Mouse (Mus musculus): ENCODE measurements around the gene Sec14l2. TPM values are rescaled to one million over a fixed set of nuclear protein-coding genes. Genes with fewer than 3 reads are reported as not detected.
"Not testable (repeated sequence)": the region's sequence is repeated elsewhere in the genome, so short reads cannot be mapped to it uniquely, and the experiment has no call there.

Gene Sec14l2
- polyA plus RNA-seq, 1 experiment = 20.3 TPM

GRCm38 (mm10) chr11:4122226-4122625 lies 989 bp downstream of the Sec14l2 start:
- 83% methylated on average over 5 of the region's 5 CpGs for WGBS
- H3K27ac ChIP-seq (ENCODE audit: control insufficient read depth, insufficient read depth, low read depth, low read length, poor library complexity) = no peak overlapping the region
- peaks cover 2% of the 10 kb centered on the region for H3K4me1 ChIP-seq (ENCODE audit: control insufficient read depth, insufficient read depth, low read length)
- TF ChIP-seq POLR2A (IDR thresholded peaks at IDR 0.05; ENCODE audit: borderline replicate concordance, control insufficient read depth, low read depth, low read length) = no peak
- TF ChIP-seq CTCF (IDR thresholded peaks at IDR 0.05; ENCODE audit: control insufficient read depth, insufficient read depth, low read length) = no peak
- H3K4me3 ChIP-seq (replicated peaks; ENCODE audit: control insufficient read depth, low read depth, low read length) = no peak overlapping the region

- WGBS = 89% methylated on average over 3 of the region's 3 CpGs
- Histone ChIP-seq H3K4me1 (ENCODE audit: control insufficient read depth, insufficient read depth, low read length) (peaks cover 4% of the 10 kb centered on the region), H3K4me3 (replicated peaks; ENCODE audit: control insufficient read depth, low read depth, low read length) (no peak overlapping the region), H3K27ac (ENCODE audit: control insufficient read depth, insufficient read depth, low read depth, low read length, poor library complexity) (no peak overlapping the region)
- no peak for TF ChIP-seq CTCF (IDR thresholded peaks at IDR 0.05; ENCODE audit: control insufficient read depth, insufficient read depth, low read length)
- TF ChIP-seq POLR2A (IDR thresholded peaks at IDR 0.05; ENCODE audit: borderline replicate concordance, control insufficient read depth, low read depth, low read length) = no peak
Measured at GRCm38 (mm10) chr11:4121691-4122090, 1.5 kb downstream of the Sec14l2 start.

GRCm38 (mm10) chr11:4119635-4120034 lies 3.6 kb downstream of the Sec14l2 start:
- WGBS = 13% methylated on average over 5 of the region's 5 CpGs
- no peak for TF ChIP-seq CTCF (IDR thresholded peaks at IDR 0.05; ENCODE audit: control insufficient read depth, insufficient read depth, low read length)
- no peak for TF ChIP-seq POLR2A (IDR thresholded peaks at IDR 0.05; ENCODE audit: borderline replicate concordance, control insufficient read depth, low read depth, low read length)
- H3K27ac ChIP-seq (ENCODE audit: control insufficient read depth, insufficient read depth, low read depth, low read length, poor library complexity) = no peak overlapping the region
- peaks cover 4% of the 10 kb centered on the region for H3K4me1 ChIP-seq (ENCODE audit: control insufficient read depth, insufficient read depth, low read length)
- no peak overlapping the region for H3K4me3 ChIP-seq (replicated peaks; ENCODE audit: control insufficient read depth, low read depth, low read length)

- TF ChIP-seq POLR2A (IDR thresholded peaks at IDR 0.05; ENCODE audit: borderline replicate concordance, control insufficient read depth, low read depth, low read length) = peak; percentile 67; the same call in 1 of the 2 replicates
- no peak for TF ChIP-seq CTCF (IDR thresholded peaks at IDR 0.05; ENCODE audit: control insufficient read depth, insufficient read depth, low read length)
- Histone ChIP-seq H3K4me1 (ENCODE audit: control insufficient read depth, insufficient read depth, low read length) (peaks cover 1% of the 10 kb centered on the region; the same call in 1 of the 2 replicates), H3K4me3 (replicated peaks; ENCODE audit: control insufficient read depth, low read depth, low read length) (peak overlapping the region; percentile 72), H3K27ac (ENCODE audit: control insufficient read depth, insufficient read depth, low read depth, low read length, poor library complexity) (peak overlapping the region; percentile 71)
- 2% methylated on average over 41 of the region's 41 CpGs for WGBS
Measured at GRCm38 (mm10) chr11:4118081-4118921, 4.9 kb downstream of the Sec14l2 start.

GRCm38 (mm10) chr11:4117372-4118071 lies 5.7 kb downstream of the Sec14l2 start:
- WGBS = 7% methylated on average over 3 of the region's 3 CpGs
- peaks cover 1% of the 10 kb centered on the region; the same call in 1 of the 2 replicates for H3K4me1 ChIP-seq (ENCODE audit: control insufficient read depth, insufficient read depth, low read length)
- peak overlapping the region; percentile 72 for H3K4me3 ChIP-seq (replicated peaks; ENCODE audit: control insufficient read depth, low read depth, low read length)
- TF ChIP-seq POLR2A (IDR thresholded peaks at IDR 0.05; ENCODE audit: borderline replicate concordance, control insufficient read depth, low read depth, low read length) (no peak), CTCF (IDR thresholded peaks at IDR 0.05; ENCODE audit: control insufficient read depth, insufficient read depth, low read length) (no peak)
- peak overlapping the region; percentile 71 for H3K27ac ChIP-seq (ENCODE audit: control insufficient read depth, insufficient read depth, low read depth, low read length, poor library complexity)

- 37% methylated on average over 11 of the region's 11 CpGs for WGBS
- H3K27ac ChIP-seq (ENCODE audit: control insufficient read depth, insufficient read depth, low read depth, low read length, poor library complexity) = peak overlapping the region; percentile 71
- TF ChIP-seq CTCF (IDR thresholded peaks at IDR 0.05; ENCODE audit: control insufficient read depth, insufficient read depth, low read length) (no peak), POLR2A (IDR thresholded peaks at IDR 0.05; ENCODE audit: borderline replicate concordance, control insufficient read depth, low read depth, low read length) (no peak)
- peaks cover 1% of the 10 kb centered on the region; the same call in 1 of the 2 replicates for H3K4me1 ChIP-seq (ENCODE audit: control insufficient read depth, insufficient read depth, low read length)
- H3K4me3 ChIP-seq (replicated peaks; ENCODE audit: control insufficient read depth, low read depth, low read length) = peak overlapping the region; percentile 48
Measured at GRCm38 (mm10) chr11:4116458-4117141, 6.6 kb downstream of the Sec14l2 start.

GRCm38 (mm10) chr11:4115407-4115806 lies 7.8 kb downstream of the Sec14l2 start:
- 82% methylated on average over 4 of the region's 4 CpGs for WGBS
- H3K4me1 ChIP-seq (ENCODE audit: control insufficient read depth, insufficient read depth, low read length) = peaks cover 1% of the 10 kb centered on the region; the same call in 1 of the 2 replicates
- TF ChIP-seq POLR2A (IDR thresholded peaks at IDR 0.05; ENCODE audit: borderline replicate concordance, control insufficient read depth, low read depth, low read length) = no peak
- no peak for TF ChIP-seq CTCF (IDR thresholded peaks at IDR 0.05; ENCODE audit: control insufficient read depth, insufficient read depth, low read length)
- H3K27ac ChIP-seq (ENCODE audit: control insufficient read depth, insufficient read depth, low read depth, low read length, poor library complexity) = no peak overlapping the region
- no peak overlapping the region for H3K4me3 ChIP-seq (replicated peaks; ENCODE audit: control insufficient read depth, low read depth, low read length)

GRCm38 (mm10) chr11:4114541-4114940 lies 8.7 kb downstream of the Sec14l2 start:
- H3K27ac ChIP-seq (ENCODE audit: control insufficient read depth, insufficient read depth, low read depth, low read length, poor library complexity); H3K4me3 ChIP-seq (replicated peaks; ENCODE audit: control insufficient read depth, low read depth, low read length); H3K4me1 ChIP-seq (ENCODE audit: control insufficient read depth, insufficient read depth, low read length): not testable (repeated sequence)
- WGBS = 70% methylated on average over 6 of the region's 6 CpGs
